Comparison of ENCODE assay signal across 8 mouse cellular contexts in genomic region chr13:43498849-43499248, GRCm38 (mm10). TPM values are rescaled to one million over a fixed set of nuclear protein-coding genes. Genes with fewer than 3 reads are reported as not detected.
DNase-seq lines count a peak whose midpoint lies in the region; ATAC-seq lines count a peak whose summit lies in the region.

No protein-coding gene starts in this region.

- ATAC-seq in forebrain, embryonic 14.5 days, result peak; percentile 58; the same call in 1 of the 2 replicates
- no peak for ATAC-seq in forebrain, embryonic 12.5 days (ENCODE audit: low FRiP score)
- no peak for ATAC-seq in neural tube, embryonic 15.5 days (ENCODE audit: low FRiP score)
- no peak for ATAC-seq in erythroblast, adult 5-6 weeks (replicated peaks; ENCODE audit: low FRiP score, poor library complexity, severe bottlenecking)

- intact Hi-C loops in left cerebral cortex, postnatal 14 days (cut with DNase I), result no loop called here

- DNase-seq in forebrain, embryonic 14.5 days (ENCODE audit: low spot score), result peak; percentile 71
- no peak for DNase-seq in neural tube, embryonic 10.5 days (ENCODE audit: extremely low spot score, low spot score)
- DNase-seq in left cerebral cortex, postnatal 14 days (ENCODE audit: low spot score in 2 of 2), result peak; percentile 63 to 90
- DNase-seq in thymus, postnatal 25 days, result no peak
- no peak for DNase-seq in adrenal gland, postnatal 25 days

- no peak overlapping the region for H3K4me3 ChIP-seq in forebrain, embryonic 14.5 days (ENCODE audit: low read depth, low read length)
- H3K4me3 ChIP-seq in forebrain, embryonic 12.5 days (replicated peaks), result no peak overlapping the region
- H3K4me3 ChIP-seq in neural tube, embryonic 15.5 days (replicated peaks), result no peak overlapping the region

- no peaks in the 10 kb centered on the region for H3K27me3 ChIP-seq in forebrain, embryonic 14.5 days (replicated peaks; ENCODE audit: control insufficient read depth, insufficient read depth, low read length)
- H3K27me3 ChIP-seq in forebrain, embryonic 12.5 days, result no peaks in the 10 kb centered on the region; the same call in 1 of the 2 replicates
- no peaks in the 10 kb centered on the region for H3K27me3 ChIP-seq in neural tube, embryonic 15.5 days (replicated peaks)

- H3K4me2 ChIP-seq in forebrain, embryonic 14.5 days (ENCODE audit: low read length), result no peak overlapping the region
- H3K4me2 ChIP-seq in forebrain, embryonic 12.5 days, result no peak overlapping the region
- H3K4me2 ChIP-seq in neural tube, embryonic 15.5 days, result peak overlapping the region; percentile 26; the same call in 1 of the 2 replicates

- no peak overlapping the region for H3K27ac ChIP-seq in forebrain, embryonic 14.5 days (ENCODE audit: low read depth, low read length)
- H3K27ac ChIP-seq in forebrain, embryonic 12.5 days, result no peak overlapping the region
- 0 out of 2 replicates have a peak overlapping the region, but pooled peaks have one; percentile 30 for H3K27ac ChIP-seq in neural tube, embryonic 15.5 days (replicated peaks)

- H3K36me3 ChIP-seq in forebrain, embryonic 14.5 days (ENCODE audit: control insufficient read depth, insufficient read depth, low read length), result no peaks in the 10 kb centered on the region
- no peaks in the 10 kb centered on the region for H3K36me3 ChIP-seq in forebrain, embryonic 12.5 days (replicated peaks)
- no peaks in the 10 kb centered on the region for H3K36me3 ChIP-seq in neural tube, embryonic 15.5 days

- WGBS in forebrain, embryonic 14.5 days, result 67% methylated on average over 14 of the region's 14 CpGs
- WGBS in forebrain, embryonic 12.5 days, result 77% methylated on average over 14 of the region's 14 CpGs
- WGBS in neural tube, embryonic 15.5 days, result 63% methylated on average over 14 of the region's 14 CpGs

- no peaks in the 10 kb centered on the region for H3K9me3 ChIP-seq in forebrain, embryonic 14.5 days (replicated peaks; ENCODE audit: control insufficient read depth, low read length)
- H3K9me3 ChIP-seq in forebrain, embryonic 12.5 days, result peaks cover 3% of the 10 kb centered on the region; the same call in 1 of the 2 replicates
- no peaks in the 10 kb centered on the region for H3K9me3 ChIP-seq in neural tube, embryonic 15.5 days (replicated peaks)

- H3K4me1 ChIP-seq in forebrain, embryonic 14.5 days (ENCODE audit: control insufficient read depth, insufficient read depth, low read length), result peaks cover 10% of the 10 kb centered on the region
- peaks cover 13% of the 10 kb centered on the region for H3K4me1 ChIP-seq in forebrain, embryonic 12.5 days
- peaks cover 7% of the 10 kb centered on the region for H3K4me1 ChIP-seq in neural tube, embryonic 15.5 days

- no peak overlapping the region for H3K9ac ChIP-seq in forebrain, embryonic 14.5 days (ENCODE audit: low read length)
- H3K9ac ChIP-seq in forebrain, embryonic 12.5 days, result no peak overlapping the region
- no peak overlapping the region for H3K9ac ChIP-seq in neural tube, embryonic 15.5 days (replicated peaks)

RNA-seq across cellular contexts. Expression of gene Ranbp9, which starts 17.8 kb away (rescaled TPM):
- polyA plus RNA-seq in forebrain, embryonic 14.5 days (2014; fragmentation: Nextera tagmentation; extraction: Ambion mirVana), result 15.4 and 16.4 TPM in 2 replicates
- 13.4 and 15.6 TPM in 2 replicates for polyA plus RNA-seq in forebrain, embryonic 12.5 days (2016; fragmentation: Nextera tagmentation; extraction: Ambion mirVana)
- polyA plus RNA-seq in neural tube, embryonic 15.5 days (2015; fragmentation: Nextera tagmentation; extraction: Ambion mirVana), result 10.3 and 12.9 TPM in 2 replicates
- total RNA-seq in left cerebral cortex, postnatal 14 days (2021), result 10 to 100 TPM; 84.1 to 87.9 TPM
- 35.4 and 65.8 TPM in 2 replicates for total RNA-seq in erythroblast, adult 5-6 weeks (2015; ENCODE audit: low replicate concordance)
- 29.8 and 33.5 TPM in 2 replicates for total RNA-seq in erythroblast, adult 5-6 weeks (2017; ENCODE audit: low replicate concordance)
- 56.6 and 64.7 TPM in 2 replicates for total RNA-seq in adrenal gland, postnatal 25 days (2021)

Comparison
In these comparisons a context has a peak if more than half of its experiments do, and no peak if none do; other contexts are left out.
1. DNase-seq: peak in forebrain, embryonic 14.5 days (single experiment) and left cerebral cortex, postnatal 14 days (2 of 2); none in neural tube, embryonic 10.5 days (single experiment), thymus, postnatal 25 days (single experiment) and adrenal gland, postnatal 25 days (single experiment).